Mouse (Mus musculus): ENCODE measurements at regions not wholly inside any gene's neighbourhood (a gene's known extent, or its start where the extent isn't known, plus 50 kb on each side); places are given as distances from the start of the nearest gene placed in this dataset.
A peak's percentile ranks its signal among the peaks of the same experiment; 100 is the strongest.

DNA sequence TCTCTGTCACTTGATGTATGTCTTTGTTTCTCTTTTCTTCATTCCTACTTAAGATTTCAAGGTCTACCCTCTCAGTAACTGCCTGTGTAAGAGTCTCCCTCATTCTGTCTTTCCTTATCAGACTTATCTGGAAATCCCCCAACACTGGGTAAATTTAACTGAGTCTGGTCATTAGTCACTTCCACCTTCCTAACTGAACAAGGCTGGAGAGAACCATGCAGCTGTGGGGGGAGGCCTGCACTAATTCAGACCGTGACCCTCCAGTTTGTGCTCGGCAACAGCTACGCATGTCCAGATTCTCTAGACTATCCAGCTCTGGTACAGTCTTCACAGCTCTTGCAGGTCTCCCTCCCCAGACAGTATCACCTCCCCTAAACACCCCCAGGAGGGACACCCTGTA lies 103.3 kb downstream of the Prox1 start:
- H3K4me1 ChIP-seq (ENCODE audit: control insufficient read depth, insufficient read depth, low read length): no peaks in the 10 kb centered on the region
- H3K9me3 ChIP-seq (replicated peaks; ENCODE audit: control insufficient read depth, low read length): no peaks in the 10 kb centered on the region
- no peak overlapping the region for H3K27ac ChIP-seq (ENCODE audit: low read depth, low read length)
- H3K27me3 ChIP-seq (replicated peaks; ENCODE audit: control insufficient read depth, insufficient read depth, low read length): no peaks in the 10 kb centered on the region
- ATAC-seq (no peak), DNase-seq (ENCODE audit: low spot score) (no peak)
- WGBS: 88% methylated on average over 3 of the region's 3 CpGs
- no peak overlapping the region for H3K4me2 ChIP-seq (ENCODE audit: low read length)
- H3K36me3 ChIP-seq (ENCODE audit: control insufficient read depth, insufficient read depth, low read length): no peaks in the 10 kb centered on the region
- H3K4me3 ChIP-seq (ENCODE audit: low read depth, low read length): no peak overlapping the region
- H3K9ac ChIP-seq (ENCODE audit: low read length): no peak overlapping the region

DNA sequence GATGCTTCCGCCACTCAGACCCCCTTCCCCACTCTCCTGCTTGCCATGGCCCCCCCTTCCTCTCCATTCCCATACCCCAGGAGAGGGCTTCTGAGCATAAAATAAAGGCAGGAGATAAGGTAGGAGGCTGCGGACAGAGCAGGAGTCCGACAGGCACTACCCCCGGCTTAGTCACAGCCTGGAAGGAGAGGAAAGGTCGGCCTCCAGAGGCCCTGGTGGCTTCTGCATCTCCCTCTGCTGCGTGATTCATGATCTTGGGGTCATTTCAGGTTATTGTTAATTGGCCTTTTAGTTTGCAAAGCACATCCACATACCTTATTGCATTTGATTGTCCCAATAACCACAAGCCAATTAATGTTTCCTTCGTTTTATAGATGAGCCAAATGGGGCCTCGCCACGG lies 104.1 kb downstream of the Prox1 start:
- no peak overlapping the region for H3K9ac ChIP-seq (ENCODE audit: low read length)
- ATAC-seq (no peak), DNase-seq (ENCODE audit: low spot score) (no peak)
- WGBS: 61% methylated on average over 9 of the region's 9 CpGs
- no peak overlapping the region for H3K4me2 ChIP-seq (ENCODE audit: low read length)
- no peaks in the 10 kb centered on the region for H3K4me1 ChIP-seq (ENCODE audit: control insufficient read depth, insufficient read depth, low read length)
- no peak overlapping the region for H3K27ac ChIP-seq (ENCODE audit: low read depth, low read length)
- no peaks in the 10 kb centered on the region for H3K27me3 ChIP-seq (replicated peaks; ENCODE audit: control insufficient read depth, insufficient read depth, low read length)
- no peaks in the 10 kb centered on the region for H3K9me3 ChIP-seq (replicated peaks; ENCODE audit: control insufficient read depth, low read length)
- no peak overlapping the region for H3K4me3 ChIP-seq (ENCODE audit: low read depth, low read length)
- no peaks in the 10 kb centered on the region for H3K36me3 ChIP-seq (ENCODE audit: control insufficient read depth, insufficient read depth, low read length)

DNA sequence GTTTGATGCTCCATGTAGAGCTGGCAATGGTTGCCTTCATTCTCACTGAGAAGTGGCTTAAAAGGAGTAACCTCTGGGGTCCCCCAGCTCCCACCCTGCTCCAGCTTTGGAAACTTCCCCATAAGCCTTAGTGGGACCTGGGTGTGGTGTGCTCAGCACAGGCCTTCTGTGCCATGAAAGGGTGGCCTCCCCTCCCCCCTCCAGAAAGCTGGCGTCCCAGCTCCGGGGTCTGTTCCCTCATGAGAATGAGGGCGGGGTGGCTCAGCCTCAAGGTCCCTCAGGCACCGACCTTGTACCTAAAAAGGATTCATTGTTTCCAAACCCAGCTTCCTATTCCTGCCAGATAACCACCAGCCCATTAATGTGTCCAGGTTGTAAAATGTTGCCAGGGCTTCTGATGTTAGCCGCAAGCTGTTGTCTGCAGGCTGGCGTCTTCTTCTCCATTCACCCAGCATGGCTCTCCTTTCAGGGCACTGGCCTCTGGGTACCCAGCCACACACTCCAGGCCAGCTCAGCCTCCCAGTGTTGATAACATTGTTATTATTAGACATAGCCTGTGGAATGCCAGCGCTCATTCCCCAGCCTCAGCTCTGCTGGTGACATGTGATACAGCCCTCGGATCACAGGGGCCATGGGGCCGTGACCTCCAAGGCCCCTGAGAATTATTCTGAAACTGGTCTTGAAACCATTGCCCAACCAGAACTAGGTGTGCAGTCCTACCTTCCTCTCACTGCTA lies 108.8 kb downstream of the Prox1 start:
- WGBS: 82% methylated on average over 9 of the region's 9 CpGs
- Histone ChIP-seq H3K4me1 (ENCODE audit: control insufficient read depth, insufficient read depth, low read length) (no peaks in the 10 kb centered on the region), H3K36me3 (ENCODE audit: control insufficient read depth, insufficient read depth, low read length) (no peaks in the 10 kb centered on the region), H3K27ac (ENCODE audit: low read depth, low read length) (no peak overlapping the region), H3K27me3 (replicated peaks; ENCODE audit: control insufficient read depth, insufficient read depth, low read length) (no peaks in the 10 kb centered on the region), H3K9ac (ENCODE audit: low read length) (no peak overlapping the region), H3K4me2 (ENCODE audit: low read length) (no peak overlapping the region), H3K4me3 (ENCODE audit: low read depth, low read length) (no peak overlapping the region), H3K9me3 (replicated peaks; ENCODE audit: control insufficient read depth, low read length) (no peaks in the 10 kb centered on the region)
- no peak for ATAC-seq
- no peak for DNase-seq (ENCODE audit: low spot score)

DNA sequence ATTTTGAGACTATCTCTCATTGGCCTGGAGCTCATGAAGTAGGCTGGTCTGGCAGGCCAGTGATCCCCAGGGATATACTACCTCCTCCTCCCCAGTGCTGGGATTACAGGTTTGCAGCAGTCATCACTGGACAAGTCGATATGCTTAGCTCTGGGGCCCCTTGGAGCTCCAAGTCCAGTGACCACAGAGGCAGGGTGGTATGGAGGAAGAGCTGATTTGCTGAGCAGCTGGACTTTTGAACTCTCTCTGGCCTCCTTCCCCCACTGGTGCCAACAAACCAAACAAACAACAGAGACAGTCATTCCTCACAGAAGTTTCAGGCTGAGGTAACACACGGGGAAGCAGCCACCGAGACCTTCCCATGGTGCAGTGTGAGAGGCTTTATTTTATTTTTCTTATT lies 111.5 kb downstream of the Prox1 start:
- DNase-seq (ENCODE audit: low spot score) (no peak), ATAC-seq (no peak)
- Histone ChIP-seq H3K4me1 (ENCODE audit: control insufficient read depth, insufficient read depth, low read length) (no peaks in the 10 kb centered on the region), H3K4me2 (ENCODE audit: low read length) (no peak overlapping the region), H3K27me3 (replicated peaks; ENCODE audit: control insufficient read depth, insufficient read depth, low read length) (no peaks in the 10 kb centered on the region), H3K4me3 (ENCODE audit: low read depth, low read length) (no peak overlapping the region), H3K27ac (ENCODE audit: low read depth, low read length) (no peak overlapping the region), H3K36me3 (ENCODE audit: control insufficient read depth, insufficient read depth, low read length) (no peaks in the 10 kb centered on the region), H3K9ac (ENCODE audit: low read length) (no peak overlapping the region), H3K9me3 (replicated peaks; ENCODE audit: control insufficient read depth, low read length) (no peaks in the 10 kb centered on the region)
- 85% methylated on average over 3 of the region's 3 CpGs for WGBS

DNA sequence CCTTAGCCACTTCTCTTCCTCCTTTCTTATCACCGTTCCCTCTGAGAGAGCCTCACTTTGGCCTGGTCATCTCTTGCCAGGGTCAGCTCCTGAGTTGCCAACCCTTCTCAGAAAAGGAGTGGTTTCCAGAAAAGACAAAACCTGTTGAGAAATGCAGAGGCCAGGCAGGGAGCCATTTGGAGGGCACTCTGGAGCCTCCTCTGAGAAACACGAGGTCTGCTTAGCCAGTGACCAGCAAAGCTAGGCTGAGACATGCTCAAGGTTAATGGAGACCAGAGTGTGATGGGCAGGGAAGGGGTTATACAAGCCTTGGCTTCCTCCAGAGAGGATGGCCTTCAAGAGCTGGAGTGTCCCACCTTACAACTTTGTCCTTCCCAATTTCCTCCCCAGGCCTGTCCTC lies 113.6 kb downstream of the Prox1 start:
- no peaks in the 10 kb centered on the region for H3K9me3 ChIP-seq (replicated peaks; ENCODE audit: control insufficient read depth, low read length)
- 87% methylated on average over 2 of the region's 2 CpGs for WGBS
- H3K4me2 ChIP-seq (ENCODE audit: low read length): no peak overlapping the region
- no peaks in the 10 kb centered on the region for H3K27me3 ChIP-seq (replicated peaks; ENCODE audit: control insufficient read depth, insufficient read depth, low read length)
- no peak overlapping the region for H3K9ac ChIP-seq (ENCODE audit: low read length)
- H3K4me1 ChIP-seq (ENCODE audit: control insufficient read depth, insufficient read depth, low read length): no peaks in the 10 kb centered on the region
- no peak overlapping the region for H3K27ac ChIP-seq (ENCODE audit: low read depth, low read length)
- no peaks in the 10 kb centered on the region for H3K36me3 ChIP-seq (ENCODE audit: control insufficient read depth, insufficient read depth, low read length)
- H3K4me3 ChIP-seq (ENCODE audit: low read depth, low read length): no peak overlapping the region
- ATAC-seq (no peak), DNase-seq (ENCODE audit: low spot score) (no peak)

DNA sequence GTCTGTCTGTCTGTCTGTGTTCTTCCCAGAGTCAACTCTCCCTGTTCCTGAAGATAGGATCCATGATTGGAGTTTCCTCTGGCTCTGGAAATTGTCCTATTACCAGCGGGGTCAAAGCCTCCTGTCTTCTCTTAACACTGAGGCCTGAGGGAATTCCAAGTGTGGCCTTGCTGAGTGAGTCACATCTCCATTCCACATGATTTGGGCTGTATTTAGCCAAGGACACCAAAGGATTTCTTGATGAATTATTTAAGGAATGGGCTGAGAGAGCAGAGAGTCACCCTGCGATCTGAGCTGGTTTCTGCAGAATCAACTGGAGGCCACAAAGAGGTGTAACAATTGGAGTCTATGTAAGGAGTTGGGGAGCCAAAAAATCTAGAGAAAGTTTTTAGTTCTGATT lies 118.6 kb downstream of the Prox1 start:
- Histone ChIP-seq H3K4me3 (ENCODE audit: low read depth, low read length) (no peak overlapping the region), H3K27ac (ENCODE audit: low read depth, low read length) (no peak overlapping the region), H3K9ac (ENCODE audit: low read length) (no peak overlapping the region), H3K4me1 (ENCODE audit: control insufficient read depth, insufficient read depth, low read length) (no peaks in the 10 kb centered on the region), H3K27me3 (replicated peaks; ENCODE audit: control insufficient read depth, insufficient read depth, low read length) (no peaks in the 10 kb centered on the region), H3K36me3 (ENCODE audit: control insufficient read depth, insufficient read depth, low read length) (no peaks in the 10 kb centered on the region), H3K4me2 (ENCODE audit: low read length) (no peak overlapping the region), H3K9me3 (replicated peaks; ENCODE audit: control insufficient read depth, low read length) (peaks cover 4% of the 10 kb centered on the region; the same call in 1 of the 2 replicates)
- 87% methylated on average over 2 of the region's 2 CpGs for WGBS
- ATAC-seq (no peak), DNase-seq (ENCODE audit: low spot score) (no peak)

DNA sequence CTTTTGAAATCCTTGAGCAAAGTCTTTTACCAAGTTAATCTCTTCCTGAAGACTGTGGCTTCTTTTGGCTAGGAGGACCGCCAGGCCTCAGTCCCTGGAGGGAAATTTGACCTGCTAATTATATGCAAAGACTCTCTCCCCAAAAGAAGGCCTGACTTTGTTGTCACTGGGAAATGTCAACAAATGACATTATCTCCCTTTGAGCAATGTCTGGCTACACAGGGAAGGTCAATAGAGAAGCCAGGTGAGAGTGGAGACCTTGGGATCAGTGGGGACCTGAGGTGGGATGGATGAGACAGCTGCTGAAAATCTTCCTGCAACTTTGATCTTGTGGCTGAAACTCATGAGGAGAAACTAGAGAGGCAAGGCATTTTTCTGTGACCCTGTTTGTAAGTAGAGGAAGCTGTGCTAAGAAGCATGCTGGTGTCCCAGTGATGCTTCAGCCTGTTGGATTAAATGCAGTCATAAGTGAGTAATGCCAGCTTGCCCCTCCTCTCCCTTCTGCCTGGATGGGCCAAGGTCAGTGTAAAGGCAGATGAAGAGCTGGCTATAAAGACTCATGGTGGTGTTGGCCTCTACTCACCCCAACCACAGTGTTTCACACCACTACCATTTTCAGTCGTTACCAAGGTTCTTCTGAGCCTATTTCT lies 121.9 kb downstream of the Prox1 start:
- DNase-seq (ENCODE audit: low spot score) (no peak), ATAC-seq (no peak)
- H3K4me2 ChIP-seq (ENCODE audit: low read length): no peak overlapping the region
- H3K36me3 ChIP-seq (ENCODE audit: control insufficient read depth, insufficient read depth, low read length): no peaks in the 10 kb centered on the region
- H3K9ac ChIP-seq (ENCODE audit: low read length): no peak overlapping the region
- no peaks in the 10 kb centered on the region for H3K4me1 ChIP-seq (ENCODE audit: control insufficient read depth, insufficient read depth, low read length)
- WGBS: 47% methylated on average over 2 of the region's 2 CpGs
- H3K27me3 ChIP-seq (replicated peaks; ENCODE audit: control insufficient read depth, insufficient read depth, low read length): no peaks in the 10 kb centered on the region
- no peak overlapping the region for H3K27ac ChIP-seq (ENCODE audit: low read depth, low read length)
- H3K9me3 ChIP-seq (replicated peaks; ENCODE audit: control insufficient read depth, low read length): peaks cover 4% of the 10 kb centered on the region; the same call in 1 of the 2 replicates
- no peak overlapping the region for H3K4me3 ChIP-seq (ENCODE audit: low read depth, low read length)

DNA sequence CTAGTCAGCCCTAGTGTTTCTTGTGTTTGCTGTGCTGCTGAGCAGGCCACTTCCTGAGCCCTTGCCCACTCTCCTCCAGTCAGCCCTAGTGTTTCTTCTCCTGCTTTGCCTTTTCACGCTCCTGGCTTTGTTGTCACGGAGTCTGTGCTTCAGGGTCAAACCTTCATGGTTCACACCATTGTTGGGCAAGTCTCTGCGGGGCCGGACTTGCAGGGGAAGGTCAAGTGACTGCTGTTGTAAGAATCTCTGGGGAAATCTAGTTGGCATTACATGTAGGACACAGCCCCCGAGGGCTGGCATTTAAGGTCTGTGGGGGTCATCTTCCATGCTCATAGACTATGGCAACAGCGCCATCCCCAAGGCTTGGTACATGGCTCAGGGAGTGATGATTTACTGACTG lies 123.3 kb downstream of the Prox1 start:
- H3K27ac ChIP-seq (ENCODE audit: low read depth, low read length): no peak overlapping the region
- no peak overlapping the region for H3K4me3 ChIP-seq (ENCODE audit: low read depth, low read length)
- H3K4me2 ChIP-seq (ENCODE audit: low read length): no peak overlapping the region
- no peaks in the 10 kb centered on the region for H3K36me3 ChIP-seq (ENCODE audit: control insufficient read depth, insufficient read depth, low read length)
- no peaks in the 10 kb centered on the region for H3K27me3 ChIP-seq (replicated peaks; ENCODE audit: control insufficient read depth, insufficient read depth, low read length)
- H3K4me1 ChIP-seq (ENCODE audit: control insufficient read depth, insufficient read depth, low read length): no peaks in the 10 kb centered on the region
- H3K9ac ChIP-seq (ENCODE audit: low read length): no peak overlapping the region
- DNase-seq (ENCODE audit: low spot score) (no peak), ATAC-seq (no peak)
- WGBS: 80% methylated on average over 6 of the region's 6 CpGs
- peaks cover 4% of the 10 kb centered on the region; the same call in 1 of the 2 replicates for H3K9me3 ChIP-seq (replicated peaks; ENCODE audit: control insufficient read depth, low read length)

DNA sequence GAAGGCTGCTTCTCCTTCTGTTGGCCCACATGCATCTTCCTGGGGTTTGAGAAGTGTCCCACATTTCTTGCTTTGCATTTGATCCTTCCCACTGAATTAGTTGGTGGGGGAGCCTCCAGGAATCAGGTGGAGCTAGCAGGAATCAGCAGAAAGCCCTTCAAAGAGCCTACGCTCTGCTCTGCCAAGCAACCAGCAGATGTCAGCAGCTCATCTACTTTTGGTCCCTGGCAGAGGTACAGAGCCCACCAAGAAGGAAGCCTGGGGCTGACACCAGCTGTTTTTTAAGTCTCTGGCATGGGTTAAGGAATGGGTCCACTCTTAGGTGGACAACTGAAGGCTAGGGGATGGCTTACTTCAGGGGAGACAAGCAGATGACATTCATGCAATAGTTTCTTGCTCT lies 123.6 kb upstream of the Smyd2 start:
- peak; percentile 71; the same call in 1 of the 2 replicates for ATAC-seq
- H3K27me3 ChIP-seq (replicated peaks; ENCODE audit: control insufficient read depth, insufficient read depth, low read length): no peaks in the 10 kb centered on the region
- no peak overlapping the region for H3K9ac ChIP-seq (ENCODE audit: low read length)
- H3K36me3 ChIP-seq (ENCODE audit: control insufficient read depth, insufficient read depth, low read length): no peaks in the 10 kb centered on the region
- no peak overlapping the region for H3K4me2 ChIP-seq (ENCODE audit: low read length)
- 13% methylated on average over 1 of the region's 1 CpGs for WGBS
- DNase-seq (ENCODE audit: low spot score): peak; percentile 85
- H3K4me3 ChIP-seq (ENCODE audit: low read depth, low read length): no peak overlapping the region
- H3K27ac ChIP-seq (ENCODE audit: low read depth, low read length): no peak overlapping the region
- H3K4me1 ChIP-seq (ENCODE audit: control insufficient read depth, insufficient read depth, low read length): no peaks in the 10 kb centered on the region
- peaks cover 4% of the 10 kb centered on the region; the same call in 1 of the 2 replicates for H3K9me3 ChIP-seq (replicated peaks; ENCODE audit: control insufficient read depth, low read length)
